Mouse (Mus musculus): ENCODE results near the gene Otud3. TPM values are rescaled to one million over a fixed set of nuclear protein-coding genes. Genes with fewer than 3 reads are reported as not detected.
"Not testable (repeated sequence)": the region's sequence is repeated elsewhere in the genome, so short reads cannot be mapped to it uniquely, and the experiment has no call there.

Otud3 gene
- polyA plus RNA-seq, 2 experiments from 2014 or later: 0.66 TPM; not detected in 1

DNA sequence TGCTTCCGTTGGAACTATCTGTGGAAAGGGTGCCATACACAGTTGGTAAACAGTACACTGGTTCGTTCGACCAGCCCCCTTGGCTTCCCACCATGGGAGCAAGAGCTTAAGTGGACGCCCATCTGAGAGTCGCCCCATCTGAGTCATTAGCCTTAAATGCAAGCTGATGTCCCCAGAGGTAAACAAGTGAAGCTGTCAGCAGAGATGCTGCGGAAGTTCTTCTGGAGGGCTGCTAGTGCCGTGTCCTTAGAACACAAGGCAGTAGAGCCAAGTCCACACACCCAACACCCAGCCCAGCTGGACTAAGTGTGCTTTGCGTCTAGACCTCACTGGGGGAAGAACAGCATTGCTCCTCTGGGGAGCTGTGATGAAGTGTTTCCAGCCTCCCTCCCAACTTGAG, 24.1 kb downstream of the Otud3 start:
- ATAC-seq: no peak

DNA sequence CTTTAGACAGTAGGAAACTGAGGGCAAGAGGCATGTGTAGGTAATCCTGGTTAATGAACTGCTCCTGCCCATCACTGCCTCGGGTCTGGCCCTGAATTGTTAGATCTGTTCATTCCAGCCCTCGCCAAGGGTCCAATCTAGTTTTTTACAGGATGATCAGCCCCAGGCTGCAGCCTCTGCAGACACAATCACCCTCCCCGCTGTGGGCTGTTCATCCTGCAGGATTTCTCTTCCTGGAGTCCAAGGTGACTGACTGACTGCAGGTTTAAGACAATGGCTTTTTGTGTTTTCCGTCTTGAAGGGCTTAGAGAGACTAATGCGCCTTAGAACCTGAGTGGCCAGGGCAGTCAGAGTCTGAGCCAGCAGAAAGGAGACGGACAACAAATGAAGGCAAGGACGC, 24.6 kb downstream of the Otud3 start:
- ATAC-seq: no peak

DNA sequence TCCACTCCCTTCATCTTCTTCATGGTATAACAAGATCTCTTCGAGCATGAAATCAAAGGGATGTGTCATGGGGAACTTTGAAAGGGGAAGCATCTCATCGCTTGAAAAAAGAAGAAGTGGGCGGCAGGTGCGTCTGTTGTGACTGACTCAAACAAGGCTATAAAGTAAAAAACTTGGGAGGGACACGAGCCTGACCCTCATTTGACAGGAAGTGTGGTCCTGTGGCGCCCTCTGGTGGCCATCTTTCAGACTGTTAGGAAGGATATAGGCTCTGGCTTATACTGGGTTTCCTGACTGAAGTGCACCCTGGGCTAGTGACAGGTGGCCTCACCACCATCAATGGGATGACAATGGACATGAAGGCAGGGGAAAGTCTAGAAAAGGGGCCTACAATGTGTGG, 29.5 kb downstream of the Otud3 start:
- peak; percentile 46 for ATAC-seq

DNA sequence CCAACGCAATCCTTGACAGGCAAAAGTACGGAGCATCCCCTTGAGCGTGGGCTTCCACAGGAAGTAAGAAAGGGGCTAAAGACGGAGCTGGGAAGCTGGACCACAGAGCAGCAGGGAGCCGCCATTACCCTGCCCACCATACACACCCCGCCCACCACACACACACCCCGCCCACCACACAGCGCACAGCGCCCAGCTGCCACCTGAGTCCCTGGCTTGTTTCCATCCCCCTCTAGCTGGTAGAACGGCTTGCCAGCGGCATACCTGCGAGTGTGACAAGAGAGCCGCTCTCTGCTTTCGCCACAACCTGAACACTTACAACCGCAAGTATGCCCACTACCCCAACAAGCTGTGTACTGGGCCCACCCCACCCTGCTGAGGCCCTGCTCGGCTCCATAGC, 31.6 kb downstream of the Otud3 start:
- ATAC-seq: no peak

DNA sequence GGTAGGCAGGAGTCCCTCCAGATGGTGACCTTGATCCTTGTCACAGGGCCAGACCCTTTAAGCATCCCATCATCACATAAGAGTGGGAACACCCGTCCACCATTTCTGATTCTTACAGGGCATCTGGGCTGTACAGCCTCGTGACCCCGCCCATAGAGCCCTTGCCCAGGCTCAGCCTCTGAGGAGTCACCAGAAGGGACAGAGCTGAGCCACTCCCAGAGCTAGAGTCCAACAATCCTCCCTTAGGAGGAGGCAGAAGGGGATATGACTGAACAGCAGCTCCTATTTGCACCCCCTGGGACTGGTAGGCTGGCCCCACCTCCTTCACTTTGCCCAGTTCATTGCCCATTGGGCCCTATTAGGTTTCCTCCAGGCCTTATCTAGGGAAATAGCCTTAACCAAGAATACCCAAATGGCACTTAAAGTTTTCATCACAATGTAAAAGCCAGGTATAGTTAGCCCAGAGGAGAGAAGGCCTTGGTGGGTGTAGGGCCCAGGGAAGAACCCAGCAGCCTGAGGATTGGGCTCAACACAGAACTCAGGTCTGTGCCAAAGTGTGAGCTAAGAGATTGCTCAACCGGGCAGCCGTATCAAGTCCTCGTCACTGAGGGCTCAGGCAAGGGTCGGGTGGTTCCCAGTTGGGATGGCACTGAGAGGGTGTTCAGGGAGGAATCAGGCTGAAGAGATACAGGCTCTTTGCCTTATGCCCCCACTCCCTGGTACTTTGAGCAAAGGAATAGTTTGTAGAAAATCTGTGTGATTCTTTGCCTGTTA, 32.7 kb downstream of the Otud3 start:
- ATAC-seq: no peak

DNA sequence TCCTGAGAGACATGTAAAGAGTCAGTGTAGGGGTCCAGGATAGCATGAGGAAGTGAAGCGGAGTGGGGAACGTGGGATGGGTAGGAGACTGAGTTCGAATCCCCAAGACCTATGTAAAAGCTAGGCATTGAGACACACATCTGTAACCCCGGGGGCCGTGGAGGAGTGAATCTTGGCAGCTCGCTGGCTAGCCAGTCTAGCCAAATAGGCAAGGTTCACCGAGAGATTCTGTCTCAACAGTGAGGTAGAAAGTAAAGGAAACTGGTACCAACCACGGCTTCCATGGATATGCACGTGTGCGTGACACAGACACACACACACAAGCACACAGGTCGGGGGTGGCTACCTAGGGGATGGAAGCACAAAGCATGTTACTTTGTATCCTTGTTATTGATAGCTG, 33.9 kb downstream of the Otud3 start:
- ATAC-seq: no peak

DNA sequence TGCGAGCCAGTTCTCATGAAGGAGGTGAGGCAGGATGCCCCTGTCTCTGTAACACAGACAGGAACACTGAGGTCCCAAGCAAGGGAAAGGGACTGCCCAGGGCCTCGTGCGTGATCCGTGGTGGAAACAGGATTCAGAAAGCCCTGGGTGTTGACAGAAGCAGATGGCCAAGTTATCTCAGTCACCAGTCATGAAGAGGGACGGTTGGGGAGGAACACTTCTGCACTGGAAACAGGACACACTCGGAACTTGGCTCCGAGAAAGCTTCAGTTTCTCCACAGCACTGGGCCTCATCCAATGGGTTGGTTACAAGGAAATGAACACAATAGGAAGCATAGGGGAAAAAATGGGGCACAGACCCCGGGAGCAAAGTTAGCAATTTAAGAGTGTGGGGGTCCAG, 35.0 kb downstream of the Otud3 start:
- ATAC-seq: no peak

DNA sequence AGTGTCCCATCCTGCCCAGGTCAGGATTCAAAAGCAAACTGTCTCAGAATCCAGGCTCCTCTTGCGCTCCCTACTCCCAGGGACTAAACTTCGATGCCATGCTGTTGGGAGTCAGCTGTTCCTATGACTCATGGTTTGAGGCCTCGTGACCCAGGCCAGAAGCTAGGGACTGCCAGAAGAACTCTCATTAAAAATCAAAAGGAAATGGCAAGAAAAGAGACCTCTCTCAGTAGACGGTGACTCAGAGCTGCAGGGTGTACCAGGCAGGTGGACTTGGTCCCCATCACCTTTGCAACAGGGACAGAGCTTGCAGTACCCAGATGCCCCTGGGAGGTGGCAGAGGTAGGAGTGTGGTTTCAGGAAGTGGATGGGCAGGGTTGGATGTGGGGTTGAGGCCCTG, 36.0 kb downstream of the Otud3 start, which contains the start of gene Pla2g2e:
Gene Pla2g2e (plus strand): TSS at position 212 of the 400 bp plus-strand sequence.
- ATAC-seq: no peak

DNA sequence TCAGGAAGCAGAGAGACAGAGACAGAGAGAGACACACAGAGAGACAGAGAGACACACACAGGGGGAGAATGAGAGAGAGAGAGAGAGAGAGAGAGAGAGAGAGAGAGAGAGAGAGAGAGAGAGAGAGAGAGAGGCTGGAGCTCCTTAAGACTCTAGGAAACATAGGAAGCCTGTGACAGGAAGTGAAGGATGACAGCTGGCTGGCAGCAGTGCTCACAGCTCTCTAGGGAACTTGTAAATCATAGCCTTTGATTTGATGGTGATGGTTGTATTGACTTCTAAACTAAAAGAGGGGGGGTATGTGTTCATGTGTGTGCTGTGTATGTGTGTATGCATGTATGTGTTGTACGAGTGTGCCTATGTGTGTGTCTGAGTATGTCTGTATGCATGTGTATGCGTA, 37.8 kb downstream of the Otud3 start:
- ATAC-seq: no peak

DNA sequence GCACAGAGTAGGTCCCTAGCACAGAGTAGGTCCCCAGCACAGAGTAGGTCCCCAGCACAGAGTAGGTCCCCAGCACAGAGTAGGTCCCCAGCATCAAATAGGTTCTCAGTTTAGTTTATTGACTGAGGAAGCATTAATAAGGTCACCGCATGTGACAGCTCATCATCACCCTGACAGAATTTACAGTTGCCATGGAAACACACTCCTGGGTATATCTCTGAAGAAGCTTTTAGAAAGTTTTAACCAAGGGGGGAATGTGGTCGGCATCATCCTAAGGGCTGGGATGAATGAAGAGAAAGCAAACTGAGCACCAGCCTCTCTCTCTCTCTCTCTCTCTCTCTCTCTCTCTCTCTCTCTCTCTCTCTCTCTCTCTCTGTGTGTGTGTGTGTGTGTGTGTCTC, 38.5 kb downstream of the Otud3 start:
- ATAC-seq: not testable (repeated sequence)

DNA sequence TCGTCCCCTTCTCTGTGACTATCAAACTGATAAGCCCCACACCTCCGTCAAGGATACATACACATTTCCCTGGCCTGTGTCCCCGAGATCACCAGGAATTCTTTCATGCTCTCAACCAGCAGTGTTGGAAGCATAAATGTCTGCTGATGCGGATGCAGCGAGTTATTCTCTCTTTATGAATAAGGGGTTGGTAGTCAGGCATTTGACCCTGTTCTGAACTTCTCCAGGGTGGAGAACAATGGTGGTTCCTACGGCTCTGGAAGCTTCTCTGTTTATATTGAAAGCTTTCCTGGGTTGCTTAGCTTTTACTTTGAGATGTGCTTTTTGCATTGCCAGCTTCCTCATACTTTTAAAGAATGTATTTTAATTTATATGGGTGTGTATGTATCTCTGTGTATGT, 39.9 kb downstream of the Otud3 start, which contains the start of gene Gm13030:
Gene Gm13030 (minus strand): TSS at position 101 of the 400 bp plus-strand sequence.
- no peak for ATAC-seq

DNA sequence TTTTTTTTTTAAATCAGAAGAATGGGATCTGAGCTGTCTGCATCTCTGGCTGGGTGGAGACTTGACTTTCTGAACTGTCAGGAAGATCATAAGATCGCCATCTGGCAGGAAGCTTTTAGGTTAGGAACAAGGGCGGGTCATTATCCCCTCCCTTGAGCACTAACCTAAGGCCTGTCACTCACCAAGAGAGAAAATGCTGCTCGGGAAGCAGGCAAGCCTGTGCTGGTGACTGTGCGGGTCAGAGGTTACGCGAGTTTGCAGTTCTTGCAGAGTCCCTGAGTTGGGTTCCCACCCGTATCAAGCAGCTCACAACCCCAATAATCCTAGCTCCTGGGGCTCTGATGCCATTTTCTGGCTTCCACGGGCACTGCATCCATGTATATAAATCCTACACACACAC, 45.1 kb downstream of the Otud3 start:
- no peak for ATAC-seq

DNA sequence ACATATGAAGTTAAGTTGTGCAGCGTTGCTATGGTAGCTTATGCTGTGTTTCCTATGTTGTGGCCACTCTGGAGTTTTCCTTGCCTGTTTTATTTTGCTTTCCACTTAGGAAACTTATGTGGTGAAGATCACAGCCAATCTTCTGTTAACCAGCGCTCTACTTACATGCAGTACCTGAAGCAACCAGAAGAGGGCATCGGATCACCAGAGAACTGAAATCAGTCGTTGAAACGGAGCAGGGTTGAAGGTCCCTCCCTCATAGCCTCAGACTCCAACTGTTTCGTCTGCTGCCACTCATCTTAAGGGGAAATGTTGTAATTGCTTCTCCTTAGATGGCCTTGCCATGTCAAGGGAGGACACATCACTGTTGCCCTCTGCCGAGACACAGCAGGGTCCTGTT, 47.3 kb downstream of the Otud3 start:
- no peak for ATAC-seq

DNA sequence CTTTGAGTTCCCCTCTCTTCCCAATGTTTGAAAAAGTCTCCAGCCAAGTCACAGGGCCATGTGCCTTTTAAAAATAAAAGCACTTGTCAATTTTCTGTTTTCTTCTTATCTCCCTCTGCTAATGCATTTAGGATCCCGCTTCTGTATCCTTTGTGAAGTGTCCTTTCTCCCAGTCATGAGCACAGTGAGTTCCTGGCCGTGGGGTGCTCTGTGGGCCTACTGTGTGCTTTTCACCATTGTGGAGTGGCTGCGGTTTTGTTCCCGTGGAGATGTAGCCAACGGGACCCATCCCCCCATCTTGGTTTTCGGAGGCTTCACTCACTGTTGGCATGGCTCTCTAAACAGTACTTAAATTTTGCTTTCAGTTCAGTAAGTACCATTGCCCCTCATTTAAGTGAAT, 47.8 kb downstream of the Otud3 start:
- no peak for ATAC-seq

DNA sequence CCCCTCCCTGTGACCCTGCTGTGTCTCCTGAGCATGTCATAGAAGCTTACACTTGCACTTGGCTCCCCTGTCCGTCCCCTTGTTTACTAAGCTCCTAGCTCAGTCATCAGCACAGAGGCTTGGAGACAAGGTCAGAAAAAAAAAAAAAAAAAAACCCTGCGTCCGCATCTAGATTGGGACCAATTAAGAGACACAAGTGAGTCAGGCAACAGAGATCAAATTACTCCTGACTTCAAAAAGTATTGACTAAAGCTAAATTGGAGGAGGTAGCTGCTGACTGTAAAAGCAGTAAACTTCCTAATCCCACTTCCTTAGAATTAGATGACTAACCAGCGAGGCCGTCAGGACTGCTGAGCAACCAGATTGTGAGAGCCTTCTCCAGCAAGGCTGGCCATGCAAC, 48.7 kb downstream of the Otud3 start:
- no peak for ATAC-seq

DNA sequence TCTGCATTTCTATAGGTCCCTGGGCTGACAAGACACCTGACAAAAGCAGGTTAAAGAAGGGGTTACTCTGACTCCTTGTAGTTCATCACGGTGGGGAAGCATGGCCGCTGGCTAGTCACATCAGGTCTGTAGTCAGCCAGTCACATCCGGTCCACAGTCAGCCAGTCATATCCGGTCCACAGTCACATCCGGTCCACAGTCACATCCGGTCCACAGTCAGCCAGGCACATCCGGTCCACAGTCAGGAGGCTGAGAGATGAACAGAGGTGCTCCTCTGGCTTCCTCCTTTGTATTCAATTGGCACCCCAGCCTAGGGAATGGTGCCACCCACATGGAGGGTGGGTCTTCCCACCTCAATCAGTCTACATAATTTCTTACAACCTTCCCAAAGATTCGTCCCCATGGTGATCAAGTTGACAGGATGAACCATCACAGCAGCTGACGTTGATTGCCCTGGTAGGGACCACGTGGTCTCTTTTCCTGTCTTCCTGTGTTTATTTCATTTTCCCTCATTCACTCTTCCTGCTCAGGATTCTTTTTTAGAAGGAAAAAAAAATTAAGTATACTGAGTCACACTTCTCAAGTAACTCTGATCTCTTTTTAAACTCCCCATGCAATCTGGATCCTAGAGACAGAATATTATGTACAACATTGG, 50.3 kb downstream of the Otud3 start, which contains the start of gene Pla2g5:
Gene Pla2g5 (minus strand): TSS at position 139 of the 655 bp plus-strand sequence.
- no peak for ATAC-seq

DNA sequence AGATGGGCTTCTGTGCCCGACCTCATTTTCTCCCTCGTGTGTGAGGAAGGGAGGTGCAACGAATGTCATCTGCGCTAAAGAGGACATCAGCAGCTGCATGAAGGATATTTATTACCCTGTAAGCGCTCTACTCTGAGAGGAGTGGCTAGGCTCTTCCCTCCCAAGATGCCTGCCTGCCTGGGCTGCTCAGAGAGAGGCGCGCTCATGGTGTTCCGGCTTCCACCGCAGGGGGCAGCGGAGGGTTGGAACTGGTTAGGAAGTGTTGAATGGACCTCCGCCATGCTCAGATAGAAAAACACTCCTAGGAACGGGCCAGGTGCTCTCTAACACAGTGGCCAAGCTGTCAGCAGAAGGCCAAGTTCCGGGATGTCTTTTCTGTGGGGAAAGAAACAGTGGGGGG, 54.0 kb downstream of the Otud3 start:
- ATAC-seq: no peak

DNA sequence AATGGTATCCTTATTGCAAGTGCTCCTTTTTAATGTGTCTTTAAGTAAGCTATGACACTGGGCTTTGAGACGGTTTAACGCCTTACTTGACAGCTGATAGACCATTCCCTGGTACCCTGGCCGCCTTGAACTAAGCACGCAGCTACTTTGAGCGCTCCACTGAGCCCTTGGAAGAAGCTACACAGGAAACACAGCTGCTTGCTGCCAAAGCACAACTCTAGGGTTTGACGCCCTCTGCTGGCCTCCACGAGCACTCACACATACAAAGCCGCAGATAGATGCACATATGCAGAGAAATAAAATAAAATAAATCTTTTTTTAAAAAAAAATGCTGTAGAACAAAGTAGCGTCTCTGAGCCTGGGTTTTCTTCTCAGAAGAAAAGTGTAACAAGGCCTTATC, 54.5 kb downstream of the Otud3 start:
- no peak for ATAC-seq

DNA sequence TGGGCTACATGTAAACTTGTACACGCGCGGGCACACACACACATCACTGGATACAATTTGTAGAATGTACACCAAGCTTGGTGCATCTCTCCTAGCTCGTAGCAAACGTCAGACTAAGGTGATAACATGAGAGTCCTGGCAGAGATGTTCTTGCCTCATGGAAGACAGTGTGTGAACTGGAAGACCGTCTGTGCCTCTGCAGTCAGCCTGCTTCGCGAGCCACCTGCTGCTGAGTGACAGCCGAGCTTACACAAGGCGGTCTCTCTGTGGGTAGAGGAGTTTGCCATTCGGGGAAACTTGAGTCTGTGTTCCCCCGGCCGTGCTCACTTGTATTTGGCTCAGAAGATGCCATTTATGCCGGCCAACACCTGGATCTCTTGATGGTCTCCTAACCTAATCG, 55.3 kb downstream of the Otud3 start:
- ATAC-seq: no peak

DNA sequence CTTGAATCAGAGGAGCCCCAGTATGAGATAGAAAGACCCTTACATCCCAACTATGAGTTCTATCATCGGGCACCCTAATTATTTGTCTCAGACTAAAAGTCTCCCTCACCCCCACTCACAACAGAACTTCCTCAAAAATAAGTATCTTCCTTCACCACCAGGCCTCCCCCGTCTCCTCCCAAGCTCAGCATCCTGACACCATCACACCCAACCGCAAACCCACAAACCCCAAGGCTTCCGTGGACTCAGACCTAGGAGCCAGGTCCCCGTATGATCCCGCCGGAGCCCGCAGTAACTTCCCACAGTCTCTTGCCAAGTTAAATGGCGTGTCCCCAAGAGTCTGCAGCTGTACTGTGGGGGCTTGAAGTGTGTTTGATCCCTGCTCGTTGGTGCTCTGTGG, 56.2 kb downstream of the Otud3 start:
- ATAC-seq: no peak

DNA sequence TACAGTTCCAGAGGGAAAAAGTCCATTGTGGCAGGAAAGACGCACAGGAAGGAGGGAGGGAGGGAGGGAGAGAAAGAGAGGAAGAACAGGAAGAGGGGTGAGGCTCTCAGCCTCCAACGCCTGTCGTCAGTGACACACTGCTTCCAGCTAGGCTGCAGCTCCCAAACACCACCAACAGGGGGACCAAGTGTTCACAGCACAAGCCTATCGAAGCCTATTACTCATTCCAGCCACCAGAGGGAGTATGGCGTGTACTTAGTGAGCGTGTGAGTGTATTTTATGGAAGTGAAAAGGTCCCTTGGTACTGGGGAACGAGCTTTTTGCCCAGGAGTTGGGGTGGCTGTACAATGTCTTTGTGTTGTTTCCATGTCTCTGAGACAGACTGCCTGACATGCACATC, 57.3 kb downstream of the Otud3 start:
- no peak for ATAC-seq

DNA sequence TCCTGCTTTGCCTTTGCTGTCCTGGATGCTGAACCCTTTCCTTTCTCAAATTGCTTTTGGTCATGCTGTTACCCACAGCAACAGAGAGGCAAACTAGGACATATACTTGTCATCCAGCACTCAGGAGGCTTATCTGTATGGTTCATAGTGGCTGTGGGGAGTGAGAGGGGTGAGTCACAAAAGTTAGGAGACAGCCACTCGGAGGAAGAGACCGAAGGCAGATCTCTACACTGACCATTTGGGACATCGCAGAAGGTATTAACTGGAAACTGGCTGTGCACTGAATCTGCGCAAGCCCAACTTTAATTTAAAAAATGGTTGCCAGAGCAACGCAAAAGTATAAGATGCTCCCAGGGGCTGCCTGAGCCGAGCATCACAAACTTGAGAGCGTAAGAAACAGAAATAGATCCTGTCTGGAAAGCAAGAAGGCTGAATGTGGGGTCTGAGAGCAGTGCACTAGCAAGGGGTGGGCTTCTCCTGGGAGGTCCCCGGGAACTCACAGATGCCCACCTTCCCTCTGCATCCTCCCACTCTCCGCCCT, 58.6 kb downstream of the Otud3 start:
- no peak for ATAC-seq

DNA sequence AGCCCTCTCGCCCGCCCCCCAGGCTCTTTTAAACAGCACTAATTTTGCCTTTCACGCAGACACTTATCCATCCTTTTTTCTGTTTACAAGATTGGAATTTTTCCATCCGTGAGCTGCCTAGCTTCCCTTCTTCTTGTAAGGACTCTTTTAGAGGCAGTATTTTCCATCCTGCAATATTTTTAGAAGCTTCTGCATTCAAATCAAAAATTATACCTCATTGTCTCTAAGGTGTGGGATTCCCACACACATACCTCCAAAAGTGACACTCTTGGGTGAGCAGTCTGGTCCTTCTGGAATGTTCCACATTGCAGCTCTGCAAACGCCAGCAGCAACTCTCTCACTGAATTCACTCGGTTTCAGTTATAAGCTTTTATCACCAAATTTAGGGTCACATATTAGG, 60.8 kb downstream of the Otud3 start:
- ATAC-seq: no peak

DNA sequence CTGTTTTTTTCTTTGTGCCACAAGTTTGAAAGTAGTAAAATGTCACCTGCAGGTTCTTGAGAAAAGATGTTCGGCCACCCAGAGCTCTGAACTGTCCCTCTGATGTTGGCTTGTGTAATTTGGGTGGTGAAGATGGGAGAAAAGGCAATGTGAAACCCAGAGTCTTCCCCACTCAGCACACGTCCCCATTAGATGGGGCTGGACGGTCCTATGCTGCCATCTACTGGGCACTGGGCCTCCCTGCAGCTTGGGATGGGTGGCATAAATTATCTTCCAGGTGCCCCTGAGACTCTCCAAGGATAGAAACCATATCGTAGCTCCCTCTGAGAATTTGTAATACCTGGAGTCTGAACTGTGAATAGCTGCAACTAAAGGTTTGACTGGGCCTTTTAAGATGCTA, 62.3 kb downstream of the Otud3 start:
- no peak for ATAC-seq

Data from activated CD4-positive, CD25-positive, alpha-beta regulatory T cell, adult 4 months (primary cell).